Mouse (Mus musculus): Measurements from ENCODE around the gene Cdkn2c.

DNA sequence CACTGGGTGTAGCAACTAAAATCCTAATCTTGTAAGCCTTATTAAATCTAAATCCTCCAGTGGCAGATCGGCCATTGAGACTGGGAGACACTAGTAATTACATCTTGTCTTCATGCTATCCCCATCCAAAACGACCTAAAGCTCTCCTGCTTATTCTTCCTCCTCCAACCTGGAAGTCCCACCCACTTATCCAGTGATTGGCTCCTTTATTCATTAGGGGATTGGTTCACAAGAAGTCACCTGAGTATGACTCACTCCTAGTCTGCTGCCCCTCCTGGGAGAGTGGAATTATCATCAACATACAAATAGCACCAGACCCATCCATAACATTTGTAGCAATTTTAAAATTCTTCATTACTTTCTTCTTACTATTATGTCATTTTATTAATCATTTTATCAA lies 16.6 kb upstream of the Cdkn2c start:
- TF ChIP-seq CTCF (IDR thresholded peaks at IDR 0.05; ENCODE audit: low read depth), result no peak
- TF ChIP-seq EP300 (optimal IDR thresholded peaks at IDR 0.05), result no peak

Data from stomach, postnatal 0 days (tissue).